Mouse (Mus musculus): ENCODE data around the gene Bet1l. TPM values are rescaled to one million over a fixed set of nuclear protein-coding genes. Genes with fewer than 3 reads are reported as not detected.

Bet1l gene
- polyA plus RNA-seq (2015; fragmentation: Nextera tagmentation; extraction: Ambion mirVana) = 42.4 and 52.6 TPM in 2 replicates

GRCm38 (mm10) chr7:140857550-140858505, at the start of gene Bet1l:
TSS of gene Bet1l (minus strand) at chr7:140857577.
- 26% methylated on average over 40 of the region's 40 CpGs for WGBS
- 0 out of 2 replicates have a peak, but pooled peaks cover 8% of the 10 kb centered on the region for H3K4me1 ChIP-seq (replicated peaks; ENCODE audit: control insufficient read depth, insufficient read depth, low read length)
- peak within 1 kb of the TSS; percentile 80 for H3K4me3 ChIP-seq (ENCODE audit: low read depth, low read length)
- H3K27me3 ChIP-seq (replicated peaks; ENCODE audit: control insufficient read depth, insufficient read depth, low read length) = no peaks in the 10 kb centered on the region
- no peaks in the 10 kb centered on the region for H3K9me3 ChIP-seq (ENCODE audit: control insufficient read depth)
- H3K4me2 ChIP-seq (replicated peaks; ENCODE audit: low read depth) = peak within 1 kb of the TSS; percentile 92
- ATAC-seq = peak; percentile 9
- peak within 1 kb of the TSS; percentile 87 for H3K9ac ChIP-seq (ENCODE audit: low read depth, low read length)
- no peak for TF ChIP-seq CTCF (IDR thresholded peaks at IDR 0.05; ENCODE audit: low read depth)
- peak within 1 kb of the TSS; percentile 98 for H3K27ac ChIP-seq (ENCODE audit: low read depth, low read length)
- peaks cover 51% of the 10 kb centered on the region for H3K36me3 ChIP-seq (ENCODE audit: control insufficient read depth, insufficient read depth)

DNA sequence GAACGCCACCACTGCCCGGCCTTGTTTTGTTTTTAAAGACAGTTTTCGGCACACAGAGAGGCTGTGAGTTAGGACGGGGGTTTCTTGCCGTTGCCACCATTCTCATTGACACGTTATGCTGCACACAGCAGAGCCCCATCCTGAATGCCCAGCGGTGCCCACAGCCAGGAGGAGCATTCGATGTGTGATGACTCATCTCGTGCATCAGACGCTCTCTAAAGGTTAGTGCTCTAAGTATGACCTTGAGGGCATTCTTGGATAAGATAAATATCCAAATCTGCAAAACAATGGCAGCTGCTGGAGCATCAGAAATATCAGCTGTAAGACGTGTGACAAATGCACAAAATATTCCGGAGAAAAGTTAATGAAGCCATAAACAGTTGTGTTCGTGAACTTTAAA, 49.8 kb upstream of the Bet1l start:
- Histone ChIP-seq H3K9ac (ENCODE audit: low read depth, low read length) (no peak overlapping the region), H3K4me3 (ENCODE audit: low read depth, low read length) (no peak overlapping the region), H3K27ac (ENCODE audit: low read depth, low read length) (no peak overlapping the region), H3K36me3 (ENCODE audit: control insufficient read depth, insufficient read depth) (no peaks in the 10 kb centered on the region), H3K4me2 (replicated peaks; ENCODE audit: low read depth) (no peak overlapping the region), H3K27me3 (replicated peaks; ENCODE audit: control insufficient read depth, insufficient read depth, low read length) (no peaks in the 10 kb centered on the region), H3K4me1 (replicated peaks; ENCODE audit: control insufficient read depth, insufficient read depth, low read length) (no peaks in the 10 kb centered on the region), H3K9me3 (ENCODE audit: control insufficient read depth) (no peaks in the 10 kb centered on the region)
- 79% methylated on average over 13 of the region's 13 CpGs for WGBS
- TF ChIP-seq CTCF (IDR thresholded peaks at IDR 0.05; ENCODE audit: low read depth) = no peak
- ATAC-seq = no peak

DNA sequence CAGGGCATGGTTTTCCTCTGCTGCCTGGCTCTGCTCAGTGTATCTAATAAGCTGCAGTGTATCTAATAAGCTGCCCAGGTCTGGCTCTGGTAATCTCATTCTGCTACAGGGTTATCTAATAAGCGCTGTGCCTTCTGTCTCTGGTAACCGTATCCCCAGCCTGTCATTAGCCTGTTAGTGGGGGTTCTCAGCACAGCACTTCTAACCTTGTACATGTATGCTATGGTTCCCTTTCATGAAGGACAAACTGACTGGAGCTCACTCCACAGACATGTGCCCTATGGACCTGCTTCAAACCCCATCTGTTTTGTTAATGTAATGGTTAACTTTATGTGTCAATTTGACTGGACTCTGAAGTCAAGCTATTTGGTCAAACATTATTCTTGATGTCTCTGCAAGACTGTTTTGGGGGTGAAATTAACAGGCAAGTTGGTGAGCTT, 48.3 kb upstream of the Bet1l start:
- ATAC-seq = no peak
- H3K4me1 ChIP-seq (replicated peaks; ENCODE audit: control insufficient read depth, insufficient read depth, low read length) = no peaks in the 10 kb centered on the region
- no peak overlapping the region for H3K9ac ChIP-seq (ENCODE audit: low read depth, low read length)
- no peaks in the 10 kb centered on the region for H3K27me3 ChIP-seq (replicated peaks; ENCODE audit: control insufficient read depth, insufficient read depth, low read length)
- no peaks in the 10 kb centered on the region for H3K9me3 ChIP-seq (ENCODE audit: control insufficient read depth)
- no peaks in the 10 kb centered on the region for H3K36me3 ChIP-seq (ENCODE audit: control insufficient read depth, insufficient read depth)
- H3K4me2 ChIP-seq (replicated peaks; ENCODE audit: low read depth) = no peak overlapping the region
- 62% methylated on average over 2 of the region's 2 CpGs for WGBS
- TF ChIP-seq CTCF (IDR thresholded peaks at IDR 0.05; ENCODE audit: low read depth) = no peak
- H3K4me3 ChIP-seq (ENCODE audit: low read depth, low read length) = no peak overlapping the region
- no peak overlapping the region for H3K27ac ChIP-seq (ENCODE audit: low read depth, low read length)

DNA sequence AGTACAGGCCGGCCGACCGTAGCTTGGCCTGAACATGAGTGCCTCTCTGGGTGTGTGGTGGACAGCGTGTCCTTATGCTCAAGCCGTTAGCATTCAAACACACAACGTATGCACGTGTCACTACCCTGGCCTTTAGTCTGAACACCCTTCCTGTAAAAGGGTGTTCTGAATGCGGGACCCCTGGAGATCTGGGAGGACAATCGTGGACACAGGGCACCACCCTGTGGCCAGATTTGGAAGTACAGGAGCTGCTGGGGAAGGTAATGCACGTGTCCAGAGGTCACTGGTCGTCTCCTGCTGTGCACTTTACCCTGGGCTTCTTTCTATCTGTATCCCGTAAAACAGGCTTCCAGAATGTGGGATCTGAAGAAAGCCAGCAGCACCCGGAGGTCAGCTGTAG, 45.8 kb upstream of the Bet1l start:
- TF ChIP-seq CTCF (IDR thresholded peaks at IDR 0.05; ENCODE audit: low read depth) = peak; percentile 95
- WGBS = 25% methylated on average over 13 of the region's 13 CpGs
- H3K9ac ChIP-seq (ENCODE audit: low read depth, low read length) = no peak overlapping the region

DNA sequence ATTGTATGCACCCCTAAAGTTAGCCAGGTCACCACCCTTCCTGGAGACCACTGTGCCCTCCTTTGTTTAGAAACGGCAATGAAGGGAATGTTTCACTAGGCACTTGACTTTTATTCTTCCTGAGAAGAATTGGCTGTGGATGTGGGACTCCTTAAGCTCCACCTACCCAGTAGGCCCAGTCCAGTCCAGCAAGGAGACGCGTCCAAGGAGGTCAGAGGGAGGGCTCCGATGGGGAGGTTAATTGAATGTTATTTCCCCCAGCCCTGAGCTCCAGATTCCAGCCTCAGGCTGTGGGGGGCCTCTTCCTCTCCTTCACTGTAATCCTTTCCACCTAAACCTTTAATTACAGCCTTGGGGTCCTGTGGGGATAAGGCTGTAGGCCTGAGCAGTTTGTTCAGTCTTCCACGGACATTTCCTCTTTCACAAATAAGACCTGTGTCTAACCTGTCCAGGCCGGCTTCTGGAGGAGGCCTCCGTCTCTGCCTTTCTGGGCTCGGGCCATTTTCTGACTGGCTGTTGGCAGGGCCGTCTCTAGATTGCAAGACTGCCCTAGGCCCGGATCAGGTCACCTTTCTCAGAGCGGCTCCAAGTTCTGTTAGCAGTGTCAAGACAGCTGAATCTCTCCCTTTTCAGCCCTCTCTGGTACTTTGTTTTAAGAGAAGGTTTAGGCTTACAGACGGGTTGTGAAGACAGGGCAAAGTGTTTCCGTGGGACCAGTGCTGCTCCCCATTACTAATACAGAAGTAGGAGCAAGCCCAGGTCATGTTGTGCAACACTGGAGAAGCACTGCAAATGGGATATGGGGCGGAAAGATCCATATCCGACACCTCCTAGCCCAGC, 44.9 kb upstream of the Bet1l start:
- Histone ChIP-seq H3K27me3 (replicated peaks; ENCODE audit: control insufficient read depth, insufficient read depth, low read length) (no peaks in the 10 kb centered on the region), H3K4me1 (replicated peaks; ENCODE audit: control insufficient read depth, insufficient read depth, low read length) (no peaks in the 10 kb centered on the region), H3K36me3 (ENCODE audit: control insufficient read depth, insufficient read depth) (peaks cover 20% of the 10 kb centered on the region), H3K4me3 (ENCODE audit: low read depth, low read length) (no peak overlapping the region), H3K9ac (ENCODE audit: low read depth, low read length) (no peak overlapping the region), H3K27ac (ENCODE audit: low read depth, low read length) (no peak overlapping the region), H3K4me2 (replicated peaks; ENCODE audit: low read depth) (no peak overlapping the region), H3K9me3 (ENCODE audit: control insufficient read depth) (no peaks in the 10 kb centered on the region)
- no peak for ATAC-seq
- 85% methylated on average over 15 of the region's 15 CpGs for WGBS
- TF ChIP-seq CTCF (IDR thresholded peaks at IDR 0.05; ENCODE audit: low read depth) = no peak

More for the DNA sequence above, 45.8 kb upstream of the Bet1l start:
- peak; percentile 34; the same call in 1 of the 2 replicates for ATAC-seq
- Histone ChIP-seq H3K27me3 (replicated peaks; ENCODE audit: control insufficient read depth, insufficient read depth, low read length) (no peaks in the 10 kb centered on the region), H3K9me3 (ENCODE audit: control insufficient read depth) (no peaks in the 10 kb centered on the region), H3K4me2 (replicated peaks; ENCODE audit: low read depth) (no peak overlapping the region), H3K4me1 (replicated peaks; ENCODE audit: control insufficient read depth, insufficient read depth, low read length) (no peaks in the 10 kb centered on the region), H3K36me3 (ENCODE audit: control insufficient read depth, insufficient read depth) (peaks cover 11% of the 10 kb centered on the region), H3K27ac (ENCODE audit: low read depth, low read length) (no peak overlapping the region), H3K4me3 (ENCODE audit: low read depth, low read length) (no peak overlapping the region)

- H3K9ac ChIP-seq (ENCODE audit: low read depth, low read length) = no peak within 1 kb of the TSS
- no peak within 1 kb of the TSS for H3K27ac ChIP-seq (ENCODE audit: low read depth, low read length)
- no peak within 1 kb of the TSS for H3K4me2 ChIP-seq (replicated peaks; ENCODE audit: low read depth)
- H3K27me3 ChIP-seq (replicated peaks; ENCODE audit: control insufficient read depth, insufficient read depth, low read length) = no peaks in the 10 kb centered on the region
- no peaks in the 10 kb centered on the region for H3K4me1 ChIP-seq (replicated peaks; ENCODE audit: control insufficient read depth, insufficient read depth, low read length)
- peaks cover 35% of the 10 kb centered on the region for H3K36me3 ChIP-seq (ENCODE audit: control insufficient read depth, insufficient read depth)
- 67% methylated on average over 10 of the region's 10 CpGs for WGBS
- no peak for ATAC-seq
- no peak for TF ChIP-seq CTCF (IDR thresholded peaks at IDR 0.05; ENCODE audit: low read depth)
- H3K9me3 ChIP-seq (ENCODE audit: control insufficient read depth) = no peaks in the 10 kb centered on the region
- H3K4me3 ChIP-seq (ENCODE audit: low read depth, low read length) = no peak within 1 kb of the TSS
Observed at GRCm38 (mm10) chr7:140900220-140900619, 42.8 kb upstream of the Bet1l start, which contains the start of gene Cox8b. TSS of gene Cox8b (minus strand) at chr7:140900446.

Measured in intestine, postnatal 0 days (tissue).